Mouse (Mus musculus) midbrain, embryonic 12.5 days (tissue): Measurements from ENCODE around the gene 1810046K07Rik. TPM values are rescaled to one million over a fixed set of nuclear protein-coding genes. Genes with fewer than 3 reads are reported as not detected.

ENCODE experiments used
- ATAC-seq: fragments of 200-750 bp; cut with Nextera tagmentation; 2 replicates; pipeline ENCODE4 v1.8.0; 2017; ENCODE audit warnings: low read depth, moderate TSS enrichment, moderate library complexity; ENCODE audit not compliant: low FRiP score
- H3K27ac ChIP-seq: fragments of 300-500 bp; sonication (generic); replicated peaks from 2 replicates; pipeline ENCODE4 v1.5.1; 2016; ENCODE audit warnings: mild to moderate bottlenecking
- H3K27me3 ChIP-seq: fragments of 300-500 bp; sonication (generic); 2 replicates; pipeline ENCODE4 v1.6.1; 2016; ENCODE audit warnings: mild to moderate bottlenecking
- H3K36me3 ChIP-seq: fragments of 300-500 bp; sonication (generic); 2 replicates; pipeline ENCODE4 v1.6.1; 2016
- H3K4me1 ChIP-seq: fragments of 300-500 bp; sonication (generic); 2 replicates; pipeline ENCODE4 v1.6.1; 2016
- H3K4me2 ChIP-seq: fragments of 300-500 bp; sonication (generic); replicated peaks from 2 replicates; pipeline ENCODE4 v1.6.1; 2016; ENCODE audit warnings: mild to moderate bottlenecking, moderate library complexity
- H3K4me3 ChIP-seq: fragments of 300-500 bp; sonication (generic); 2 replicates; pipeline ENCODE4 v1.5.1; 2016; ENCODE audit warnings: mild to moderate bottlenecking
- H3K9ac ChIP-seq: fragments of 300-500 bp; sonication (generic); replicated peaks from 2 replicates; pipeline ENCODE4 v1.6.1; 2016; ENCODE audit warnings: mild to moderate bottlenecking, moderate library complexity
- H3K9me3 ChIP-seq: fragments of 300-500 bp; sonication (generic); 2 replicates; pipeline ENCODE4 v1.6.1; 2016; ENCODE audit warnings: mild to moderate bottlenecking
- WGBS: fragments of 180-500 bp; shearing (Covaris S2); methylation state at CpG from one replicate; pipeline ENCODE4 v1.1.7; 2016; 5-methylcytosine and 5-hydroxymethylcytosine counted together
- polyA plus RNA-seq: library from polyadenylated mRNA; unstranded; fragments of >200 nt; fragmentation: Nextera tagmentation; extraction: Ambion mirVana; gene quantifications from 2 replicates; pipeline ENCODE4 v1.2.1, GENCODE M21; 2016

1810046K07Rik gene
- polyA plus RNA-seq, 1 experiment from 2014 or later, result not detected

GRCm38 (mm10) chr9:51326619-51327554, 1.8 kb downstream of the 1810046K07Rik start:
- Histone ChIP-seq H3K9me3 (no peaks in the 10 kb centered on the region), H3K4me1 (no peaks in the 10 kb centered on the region), H3K27me3 (no peaks in the 10 kb centered on the region), H3K27ac (no peak overlapping the region), H3K36me3 (no peaks in the 10 kb centered on the region), H3K4me3 (no peak overlapping the region), H3K9ac (no peak overlapping the region), H3K4me2 (no peak overlapping the region)
- WGBS, result 88% methylated on average over 11 of the region's 11 CpGs
- ATAC-seq, result no peak

DNA sequence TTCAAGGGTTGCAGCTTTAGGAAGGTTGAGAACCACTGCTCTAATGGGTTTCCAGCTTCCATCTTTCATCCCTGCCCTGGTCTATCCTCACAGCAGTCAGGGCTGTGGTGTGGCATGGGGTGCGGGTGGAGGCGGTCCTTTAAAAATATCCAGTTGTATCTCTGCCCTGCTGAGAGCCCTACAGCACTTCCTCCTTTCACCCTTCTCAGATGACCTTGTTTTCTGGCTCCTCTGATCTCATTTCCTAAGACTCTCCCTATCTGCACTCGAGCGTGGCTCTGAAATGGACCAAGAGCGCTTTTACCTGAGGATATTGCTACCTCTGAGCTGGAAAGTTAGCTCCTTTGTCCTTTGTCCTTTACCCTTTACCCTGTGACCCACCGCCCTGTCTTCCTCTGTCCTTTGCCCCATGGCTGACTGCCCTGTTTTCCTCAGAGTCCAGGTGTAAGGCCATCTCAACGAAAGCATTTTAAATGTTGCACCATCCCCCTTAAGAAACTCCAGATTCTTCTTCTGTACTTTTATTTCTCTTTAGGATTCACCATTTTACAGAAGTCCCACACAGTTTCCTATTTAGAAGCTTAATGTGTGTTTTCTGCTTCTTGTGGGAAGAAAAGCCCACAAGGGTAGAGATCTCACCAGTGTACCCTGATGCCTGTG, 4.2 kb downstream of the 1810046K07Rik start:
- H3K9me3 ChIP-seq, result no peaks in the 10 kb centered on the region
- H3K9ac ChIP-seq, result no peak overlapping the region
- no peaks in the 10 kb centered on the region for H3K27me3 ChIP-seq
- no peak for ATAC-seq
- no peaks in the 10 kb centered on the region for H3K4me1 ChIP-seq
- no peak overlapping the region for H3K27ac ChIP-seq
- no peak overlapping the region for H3K4me2 ChIP-seq
- H3K36me3 ChIP-seq, result no peaks in the 10 kb centered on the region
- 86% methylated on average over 7 of the region's 7 CpGs for WGBS
- no peak overlapping the region for H3K4me3 ChIP-seq

DNA sequence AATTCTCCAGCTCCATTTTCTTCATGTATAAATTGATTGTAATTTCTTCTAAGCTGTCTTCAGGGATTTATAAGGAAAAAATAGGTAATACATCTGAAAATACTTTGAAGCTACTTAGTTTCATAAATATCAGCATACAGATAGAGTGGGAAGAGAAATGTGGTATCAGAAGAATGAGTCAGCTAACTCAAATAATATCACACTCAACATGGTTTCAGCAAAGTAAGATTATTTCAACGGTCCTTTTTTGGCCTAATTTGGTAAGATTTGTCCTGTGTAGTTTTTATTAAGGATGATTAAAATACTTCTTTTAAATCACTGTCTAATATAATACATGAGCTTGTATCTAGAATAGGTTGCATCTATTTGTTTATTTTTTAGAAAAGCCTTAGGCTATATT, 8.6 kb downstream of the 1810046K07Rik start:
- no peak for ATAC-seq
- Histone ChIP-seq H3K4me2 (no peak overlapping the region), H3K4me1 (no peaks in the 10 kb centered on the region), H3K9ac (no peak overlapping the region), H3K27ac (no peak overlapping the region), H3K4me3 (no peak overlapping the region), H3K9me3 (no peaks in the 10 kb centered on the region), H3K36me3 (no peaks in the 10 kb centered on the region), H3K27me3 (no peaks in the 10 kb centered on the region)
- WGBS, result 89% methylated on average over 1 of the region's 1 CpGs

GRCm38 (mm10) chr9:51318246-51318645, 10.5 kb downstream of the 1810046K07Rik start:
- Histone ChIP-seq H3K4me1 (no peaks in the 10 kb centered on the region), H3K9ac (no peak overlapping the region), H3K36me3 (no peaks in the 10 kb centered on the region), H3K27ac (no peak overlapping the region), H3K4me3 (no peak overlapping the region), H3K27me3 (no peaks in the 10 kb centered on the region), H3K9me3 (no peaks in the 10 kb centered on the region), H3K4me2 (no peak overlapping the region)
- ATAC-seq, result no peak
- WGBS, result 76% methylated on average over 4 of the region's 4 CpGs

DNA sequence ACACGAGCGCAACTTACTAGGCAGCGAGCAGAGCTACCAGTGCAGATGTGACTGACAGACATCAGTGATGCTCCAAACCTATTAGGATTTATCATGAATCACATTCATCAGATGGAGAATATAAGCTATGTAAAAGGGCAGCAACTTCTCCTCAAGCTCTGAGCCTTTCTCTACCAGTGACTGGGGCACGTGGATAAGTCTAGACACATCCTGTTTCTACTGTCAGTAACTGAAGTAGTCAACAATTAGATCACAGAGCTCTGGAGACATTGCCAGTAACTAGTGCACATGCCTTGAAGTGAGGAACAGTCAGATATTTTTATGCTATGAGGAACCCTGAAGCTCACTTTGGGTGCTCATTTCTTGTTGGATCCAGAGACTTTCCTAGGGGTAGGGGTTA, 11.4 kb downstream of the 1810046K07Rik start:
- no peaks in the 10 kb centered on the region for H3K27me3 ChIP-seq
- no peak overlapping the region for H3K4me2 ChIP-seq
- no peak overlapping the region for H3K4me3 ChIP-seq
- no peak overlapping the region for H3K9ac ChIP-seq
- WGBS, result 93% methylated on average over 4 of the region's 4 CpGs
- H3K9me3 ChIP-seq, result no peaks in the 10 kb centered on the region
- no peaks in the 10 kb centered on the region for H3K36me3 ChIP-seq
- H3K27ac ChIP-seq, result no peak overlapping the region
- H3K4me1 ChIP-seq, result no peaks in the 10 kb centered on the region
- ATAC-seq, result no peak

GRCm38 (mm10) chr9:51315402-51316063, 13.2 kb downstream of the 1810046K07Rik start:
- Histone ChIP-seq H3K36me3 (no peaks in the 10 kb centered on the region), H3K9me3 (no peaks in the 10 kb centered on the region), H3K27me3 (no peaks in the 10 kb centered on the region), H3K4me2 (no peak overlapping the region), H3K9ac (no peak overlapping the region), H3K27ac (no peak overlapping the region), H3K4me3 (no peak overlapping the region), H3K4me1 (no peaks in the 10 kb centered on the region)
- WGBS, result 83% methylated on average over 6 of the region's 6 CpGs
- no peak for ATAC-seq

DNA sequence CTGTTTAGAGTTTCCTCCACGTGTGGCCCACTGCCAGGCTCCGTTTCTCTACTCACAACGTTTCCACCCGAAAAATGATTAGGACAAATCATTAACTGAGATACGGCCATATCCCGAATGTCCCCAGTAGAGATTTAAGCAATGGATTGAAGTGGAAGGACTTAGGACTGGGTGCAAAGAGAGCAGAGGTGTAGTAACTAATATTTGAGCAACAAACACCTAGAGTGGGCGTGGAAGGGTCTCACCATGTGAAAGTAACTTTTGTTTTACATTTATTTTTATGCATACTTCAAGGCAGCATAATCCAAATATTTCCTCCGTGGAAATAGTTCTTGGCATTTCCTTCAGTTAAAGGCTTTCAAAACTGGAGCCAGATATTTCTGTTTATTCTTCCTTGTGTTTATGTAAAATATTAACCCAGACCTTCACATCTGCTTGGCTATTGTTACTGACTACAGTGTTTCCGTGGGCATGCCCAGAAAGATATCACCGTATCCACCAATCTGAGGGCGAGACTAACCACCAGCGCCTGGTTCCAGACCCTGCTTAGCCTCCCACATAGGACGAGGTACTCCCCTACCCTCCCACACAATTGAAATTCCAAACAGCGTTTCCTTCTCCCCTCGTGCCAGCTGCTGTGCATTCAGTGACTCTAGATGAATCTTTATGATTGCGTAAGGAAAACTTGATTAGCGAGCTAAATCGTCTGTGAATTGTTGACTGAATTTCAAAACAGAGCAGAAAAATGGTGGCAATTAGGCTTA, 16.0 kb downstream of the 1810046K07Rik start:
- H3K4me2 ChIP-seq, result no peak overlapping the region
- H3K9me3 ChIP-seq, result no peaks in the 10 kb centered on the region
- H3K27me3 ChIP-seq, result no peaks in the 10 kb centered on the region
- H3K27ac ChIP-seq, result no peak overlapping the region
- H3K36me3 ChIP-seq, result no peaks in the 10 kb centered on the region
- no peak overlapping the region for H3K4me3 ChIP-seq
- no peaks in the 10 kb centered on the region for H3K4me1 ChIP-seq
- 70% methylated on average over 18 of the region's 18 CpGs for WGBS
- ATAC-seq, result no peak
- no peak overlapping the region for H3K9ac ChIP-seq

- no peak overlapping the region for H3K4me2 ChIP-seq
- no peak overlapping the region for H3K9ac ChIP-seq
- H3K4me1 ChIP-seq, result no peaks in the 10 kb centered on the region
- no peak overlapping the region for H3K27ac ChIP-seq
- 96% methylated on average over 7 of the region's 7 CpGs for WGBS
- no peak for ATAC-seq
- H3K9me3 ChIP-seq, result no peaks in the 10 kb centered on the region
- H3K27me3 ChIP-seq, result no peaks in the 10 kb centered on the region
- H3K36me3 ChIP-seq, result no peaks in the 10 kb centered on the region
- no peak overlapping the region for H3K4me3 ChIP-seq
These were observed 18.2 kb downstream of the 1810046K07Rik start for GRCm38 (mm10) chr9:51310515-51310914.

- no peak for ATAC-seq
- H3K36me3 ChIP-seq, result no peaks in the 10 kb centered on the region
- H3K9ac ChIP-seq, result no peak overlapping the region
- no peaks in the 10 kb centered on the region for H3K4me1 ChIP-seq
- H3K27me3 ChIP-seq, result no peaks in the 10 kb centered on the region
- no peak overlapping the region for H3K4me3 ChIP-seq
- no peak overlapping the region for H3K27ac ChIP-seq
- H3K9me3 ChIP-seq, result no peaks in the 10 kb centered on the region
- WGBS, result 90% methylated on average over 3 of the region's 3 CpGs
- no peak overlapping the region for H3K4me2 ChIP-seq
These were observed 22.4 kb downstream of the 1810046K07Rik start for GRCm38 (mm10) chr9:51306351-51306750.

GRCm38 (mm10) chr9:51305146-51305545, 23.6 kb downstream of the 1810046K07Rik start:
- H3K27me3 ChIP-seq, result no peaks in the 10 kb centered on the region
- no peak overlapping the region for H3K9ac ChIP-seq
- no peak overlapping the region for H3K27ac ChIP-seq
- no peaks in the 10 kb centered on the region for H3K36me3 ChIP-seq
- H3K9me3 ChIP-seq, result no peaks in the 10 kb centered on the region
- no peak for ATAC-seq
- no peaks in the 10 kb centered on the region for H3K4me1 ChIP-seq
- H3K4me3 ChIP-seq, result no peak overlapping the region
- no peak overlapping the region for H3K4me2 ChIP-seq
- 78% methylated on average over 3 of the region's 3 CpGs for WGBS

GRCm38 (mm10) chr9:51303980-51304379, 24.7 kb downstream of the 1810046K07Rik start:
- H3K27me3 ChIP-seq, result no peaks in the 10 kb centered on the region
- 81% methylated on average over 5 of the region's 5 CpGs for WGBS
- ATAC-seq, result no peak
- no peaks in the 10 kb centered on the region for H3K4me1 ChIP-seq
- no peak overlapping the region for H3K4me3 ChIP-seq
- H3K9me3 ChIP-seq, result no peaks in the 10 kb centered on the region
- no peaks in the 10 kb centered on the region for H3K36me3 ChIP-seq
- H3K27ac ChIP-seq, result no peak overlapping the region
- no peak overlapping the region for H3K9ac ChIP-seq
- H3K4me2 ChIP-seq, result no peak overlapping the region
